Mouse (Mus musculus): ENCODE data around the gene Ifit1. TPM values are rescaled to one million over a fixed set of nuclear protein-coding genes. Genes with fewer than 3 reads are reported as not detected.
"Not testable (repeated sequence)": the region's sequence is repeated elsewhere in the genome, so short reads cannot be mapped to it uniquely, and the experiment has no call there.

The Ifit1 gene
- 0.09 and 0.17 TPM in 2 replicates for polyA plus RNA-seq (2015; fragmentation: Nextera tagmentation; extraction: Ambion mirVana)

GRCm38 (mm10) chr19:34640623-34641022 lies at the start of gene Ifit1, which contains the start of gene Ifit1bl2:
Ifit1 (plus strand) TSS chr19:34640871.
Ifit1bl2 (minus strand) TSS chr19:34640743.
- ATAC-seq, result no peak
- no peaks in the 10 kb centered on the region for H3K36me3 ChIP-seq
- H3K27ac ChIP-seq, result no peak within 1 kb of the TSS
- WGBS, result 69% methylated on average over 4 of the region's 4 CpGs
- no peak within 1 kb of the TSS for H3K9ac ChIP-seq (replicated peaks)
- no peaks in the 10 kb centered on the region for H3K27me3 ChIP-seq
- no peak within 1 kb of the TSS for H3K4me3 ChIP-seq (replicated peaks)
- no peaks in the 10 kb centered on the region for H3K9me3 ChIP-seq
- no peak within 1 kb of the TSS for H3K4me2 ChIP-seq (replicated peaks)
- no peaks in the 10 kb centered on the region for H3K4me1 ChIP-seq (replicated peaks)

- Histone ChIP-seq H3K4me1 (replicated peaks) (no peaks in the 10 kb centered on the region), H3K36me3 (no peaks in the 10 kb centered on the region), H3K27me3 (no peaks in the 10 kb centered on the region), H3K9ac (replicated peaks) (no peak overlapping the region), H3K27ac (no peak overlapping the region), H3K4me2 (replicated peaks) (no peak overlapping the region), H3K4me3 (replicated peaks) (no peak overlapping the region), H3K9me3 (no peaks in the 10 kb centered on the region)
- WGBS, result 92% methylated on average over 2 of the region's 2 CpGs
- ATAC-seq, result no peak
Observed at GRCm38 (mm10) chr19:34593456-34593855, 47.2 kb upstream of the Ifit1 start.

- not testable (repeated sequence) for H3K4me3 ChIP-seq (replicated peaks); ATAC-seq; H3K27ac ChIP-seq; H3K36me3 ChIP-seq; H3K9ac ChIP-seq (replicated peaks); H3K4me1 ChIP-seq (replicated peaks); H3K4me2 ChIP-seq (replicated peaks); H3K27me3 ChIP-seq; H3K9me3 ChIP-seq
- 85% methylated on average over 3 of the region's 3 CpGs for WGBS
Observed at GRCm38 (mm10) chr19:34594523-34594922, 46.1 kb upstream of the Ifit1 start.

- H3K27me3 ChIP-seq, result no peaks in the 10 kb centered on the region
- H3K4me2 ChIP-seq (replicated peaks), result no peak overlapping the region
- H3K9ac ChIP-seq (replicated peaks), result no peak overlapping the region
- ATAC-seq, result no peak
- H3K27ac ChIP-seq, result no peak overlapping the region
- H3K4me1 ChIP-seq (replicated peaks), result no peaks in the 10 kb centered on the region
- H3K4me3 ChIP-seq (replicated peaks), result no peak overlapping the region
- no peaks in the 10 kb centered on the region for H3K9me3 ChIP-seq
- no peaks in the 10 kb centered on the region for H3K36me3 ChIP-seq
Observed at GRCm38 (mm10) chr19:34596811-34597210, 43.9 kb upstream of the Ifit1 start.

- no peak for ATAC-seq
- 88% methylated on average over 2 of the region's 2 CpGs for WGBS
- Histone ChIP-seq H3K27ac (no peak overlapping the region), H3K36me3 (no peaks in the 10 kb centered on the region), H3K9ac (replicated peaks) (no peak overlapping the region), H3K9me3 (no peaks in the 10 kb centered on the region), H3K4me2 (replicated peaks) (no peak overlapping the region), H3K27me3 (no peaks in the 10 kb centered on the region), H3K4me1 (replicated peaks) (no peaks in the 10 kb centered on the region), H3K4me3 (replicated peaks) (no peak overlapping the region)
Observed at GRCm38 (mm10) chr19:34598341-34598740, 42.3 kb upstream of the Ifit1 start.

GRCm38 (mm10) chr19:34599250-34599649 lies 41.4 kb upstream of the Ifit1 start:
- H3K36me3 ChIP-seq; ATAC-seq; H3K4me1 ChIP-seq (replicated peaks); H3K4me2 ChIP-seq (replicated peaks); H3K4me3 ChIP-seq (replicated peaks); H3K27ac ChIP-seq; H3K9ac ChIP-seq (replicated peaks); H3K27me3 ChIP-seq; H3K9me3 ChIP-seq: not testable (repeated sequence)

GRCm38 (mm10) chr19:34601888-34602287 lies 38.8 kb upstream of the Ifit1 start, which contains the start of gene Ifit1bl1:
Ifit1bl1 (minus strand) TSS chr19:34601956.
- H3K9ac ChIP-seq (replicated peaks); H3K27ac ChIP-seq; H3K4me3 ChIP-seq (replicated peaks); H3K36me3 ChIP-seq; H3K4me2 ChIP-seq (replicated peaks); ATAC-seq; H3K9me3 ChIP-seq; H3K4me1 ChIP-seq (replicated peaks); H3K27me3 ChIP-seq: not testable (repeated sequence)
- WGBS, result 30% methylated on average over 1 of the region's 1 CpGs

GRCm38 (mm10) chr19:34605472-34605871 lies 35.2 kb upstream of the Ifit1 start:
- no peak overlapping the region for H3K4me3 ChIP-seq (replicated peaks)
- no peaks in the 10 kb centered on the region for H3K36me3 ChIP-seq
- no peak overlapping the region for H3K9ac ChIP-seq (replicated peaks)
- 86% methylated on average over 3 of the region's 3 CpGs for WGBS
- no peak for ATAC-seq
- no peaks in the 10 kb centered on the region for H3K9me3 ChIP-seq
- no peaks in the 10 kb centered on the region for H3K27me3 ChIP-seq
- no peak overlapping the region for H3K4me2 ChIP-seq (replicated peaks)
- H3K27ac ChIP-seq, result no peak overlapping the region
- H3K4me1 ChIP-seq (replicated peaks), result no peaks in the 10 kb centered on the region

GRCm38 (mm10) chr19:34607237-34608051 lies 33.2 kb upstream of the Ifit1 start, which contains the start of gene Ifit3b:
Ifit3b (plus strand) TSS chr19:34607970.
- not testable (repeated sequence) for H3K4me3 ChIP-seq (replicated peaks); H3K36me3 ChIP-seq; H3K9ac ChIP-seq (replicated peaks); H3K27ac ChIP-seq; H3K4me2 ChIP-seq (replicated peaks); H3K27me3 ChIP-seq; H3K4me1 ChIP-seq (replicated peaks); ATAC-seq; H3K9me3 ChIP-seq
- WGBS, result 67% methylated on average over 4 of the region's 4 CpGs

- ATAC-seq; H3K27me3 ChIP-seq; H3K36me3 ChIP-seq; H3K9ac ChIP-seq (replicated peaks); H3K4me3 ChIP-seq (replicated peaks); H3K27ac ChIP-seq; H3K4me1 ChIP-seq (replicated peaks); H3K4me2 ChIP-seq (replicated peaks); H3K9me3 ChIP-seq: not testable (repeated sequence)
- 74% methylated on average over 3 of the region's 3 CpGs for WGBS
Observed at GRCm38 (mm10) chr19:34610118-34610517, 30.6 kb upstream of the Ifit1 start.

- H3K36me3 ChIP-seq; H3K9ac ChIP-seq (replicated peaks); H3K27me3 ChIP-seq; H3K9me3 ChIP-seq; H3K27ac ChIP-seq; H3K4me1 ChIP-seq (replicated peaks); ATAC-seq; H3K4me3 ChIP-seq (replicated peaks); H3K4me2 ChIP-seq (replicated peaks): not testable (repeated sequence)
- WGBS, result 84% methylated on average over 6 of the region's 11 CpGs
Observed at GRCm38 (mm10) chr19:34612243-34613001, 28.2 kb upstream of the Ifit1 start.

- no peak for ATAC-seq
- WGBS, result 93% methylated on average over 5 of the region's 5 CpGs
Observed at GRCm38 (mm10) chr19:34620871-34621270, 19.8 kb upstream of the Ifit1 start.

More at GRCm38 (mm10) chr19:34620871-34621270, 19.8 kb upstream of the Ifit1 start:
- Histone ChIP-seq H3K27ac (no peak overlapping the region), H3K4me3 (replicated peaks) (no peak overlapping the region), H3K9me3 (no peaks in the 10 kb centered on the region), H3K4me2 (replicated peaks) (no peak overlapping the region), H3K27me3 (no peaks in the 10 kb centered on the region), H3K4me1 (replicated peaks) (no peaks in the 10 kb centered on the region), H3K36me3 (no peaks in the 10 kb centered on the region), H3K9ac (replicated peaks) (no peak overlapping the region)
